Mouse (Mus musculus) 3T3-L1 (cell line): ENCODE data around the gene Rnf144b.

ENCODE experiments used
- DNase-seq: peaks from one replicate; pipeline ENCODE4 v3.0.0-alpha.2; 2015; ENCODE audit warnings: low read depth, low spot score

Rnf144b gene

DNA sequence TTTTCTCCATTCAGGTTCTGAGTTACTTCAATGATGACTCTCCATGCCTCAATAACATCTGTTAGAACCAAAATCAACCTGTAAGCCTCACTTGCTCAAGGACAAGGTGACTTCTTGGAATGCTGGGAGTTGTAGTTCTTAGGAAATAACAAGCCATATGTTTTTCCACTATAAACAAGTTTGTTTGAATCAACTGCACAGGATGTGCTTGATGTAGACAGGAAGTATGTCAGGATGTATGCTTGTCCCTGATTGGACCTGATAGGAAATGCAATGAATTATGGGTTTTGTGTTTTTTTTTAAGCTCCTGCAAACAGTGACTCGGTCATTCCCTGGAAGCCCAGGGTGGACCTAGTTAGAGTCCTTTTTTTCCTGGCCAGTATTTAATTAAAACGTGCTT, 139.5 kb downstream of the Rnf144b start:
- peak; percentile 62 for DNase-seq

DNA sequence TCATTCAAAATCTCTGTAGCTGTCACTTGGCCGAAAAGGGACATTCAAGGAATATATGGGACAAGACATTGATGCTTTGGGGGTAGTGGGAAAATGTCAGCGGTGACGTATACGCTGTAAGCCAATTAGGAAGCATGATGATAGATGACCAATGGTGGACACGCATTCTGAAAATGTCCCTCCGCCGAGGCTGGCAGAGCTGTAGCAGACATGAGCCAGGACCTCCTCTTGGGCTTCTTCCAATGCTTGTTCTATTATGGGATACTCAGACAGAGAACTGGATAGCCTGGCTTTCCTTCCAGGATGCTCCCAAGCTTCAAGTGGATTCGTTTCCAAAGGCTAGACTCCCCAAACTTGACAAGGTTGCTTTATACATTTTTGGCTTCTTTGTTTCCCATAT, 141.9 kb downstream of the Rnf144b start:
- DNase-seq = no peak

DNA sequence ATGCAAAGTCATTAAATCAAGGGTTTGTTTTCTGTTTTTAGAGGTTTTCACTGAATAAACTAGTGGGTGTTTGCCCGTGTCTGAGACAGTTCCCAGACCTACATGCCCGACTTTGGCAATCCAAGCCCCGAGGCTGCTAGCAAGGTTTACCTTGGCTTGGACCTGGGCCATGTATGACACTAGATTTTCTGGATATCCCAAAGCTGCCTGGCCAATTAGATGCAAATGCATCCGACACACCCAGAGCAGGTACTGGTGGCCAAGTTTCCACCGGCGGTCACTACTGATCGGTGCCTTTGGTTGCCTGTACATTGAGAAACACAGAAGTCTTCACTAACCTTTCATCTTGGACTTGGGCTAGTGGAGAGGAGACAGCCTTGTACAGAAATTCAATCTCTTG, 144.0 kb downstream of the Rnf144b start:
- DNase-seq = no peak

DNA sequence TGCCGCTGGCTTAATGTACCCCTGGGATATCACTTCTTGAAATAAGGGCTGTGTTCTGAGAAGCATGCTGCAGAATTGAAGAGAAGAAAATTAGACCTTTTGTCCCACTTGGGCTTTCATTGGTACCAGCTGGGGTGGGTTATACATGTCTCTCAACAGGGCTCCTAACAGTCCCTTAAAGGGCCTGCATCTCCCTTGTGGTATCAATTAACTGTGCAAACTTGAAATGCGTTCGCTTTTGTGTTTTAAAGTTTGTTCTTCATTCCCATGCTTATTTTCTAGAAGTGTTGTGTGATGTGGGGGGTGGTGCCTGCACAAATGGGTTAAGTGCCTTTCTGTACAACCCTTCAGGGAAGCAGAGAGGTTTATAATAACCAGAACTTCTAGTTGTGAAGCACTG, 145.8 kb downstream of the Rnf144b start:
- DNase-seq = no peak

DNA sequence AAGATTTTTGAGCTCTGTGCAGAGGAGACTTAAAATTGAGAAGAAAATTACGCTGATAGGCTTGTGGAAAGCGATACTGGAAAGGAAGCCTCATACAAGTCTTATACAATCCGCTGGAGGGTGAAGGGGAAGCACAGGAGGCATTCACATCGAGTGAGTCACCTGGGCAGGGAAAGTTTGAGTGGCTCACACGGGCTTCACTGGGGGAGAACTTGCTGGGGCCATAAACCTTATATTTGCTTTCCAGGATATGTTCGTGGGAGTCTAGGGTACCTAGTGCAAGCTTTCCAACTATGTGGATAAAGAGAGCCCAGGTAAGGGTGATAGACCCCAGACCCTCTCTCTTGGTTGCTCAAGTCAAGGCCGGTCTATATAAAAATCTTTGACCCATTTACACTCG, 150.5 kb downstream of the Rnf144b start:
- peak; percentile 61 for DNase-seq

DNA sequence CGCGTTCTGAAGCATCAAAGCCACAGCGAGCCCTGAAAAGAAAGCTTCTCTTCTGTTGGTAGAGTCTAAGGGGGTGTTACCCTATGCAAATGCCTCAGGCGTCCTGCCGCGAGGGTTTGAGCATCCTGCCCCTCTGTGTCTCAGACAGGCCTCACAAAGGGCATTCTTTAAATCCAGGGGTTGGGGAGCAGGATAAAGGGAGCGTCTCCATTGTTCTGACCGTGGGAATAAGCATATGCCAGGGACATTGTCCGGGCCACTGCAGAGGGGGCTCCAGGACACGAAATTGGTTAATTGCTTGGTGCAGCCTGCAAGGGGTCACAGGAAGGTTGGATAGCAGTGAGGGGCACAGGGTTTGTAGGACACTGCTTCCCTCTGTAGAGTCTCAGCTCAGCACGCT, 151.0 kb downstream of the Rnf144b start:
- no peak for DNase-seq

DNA sequence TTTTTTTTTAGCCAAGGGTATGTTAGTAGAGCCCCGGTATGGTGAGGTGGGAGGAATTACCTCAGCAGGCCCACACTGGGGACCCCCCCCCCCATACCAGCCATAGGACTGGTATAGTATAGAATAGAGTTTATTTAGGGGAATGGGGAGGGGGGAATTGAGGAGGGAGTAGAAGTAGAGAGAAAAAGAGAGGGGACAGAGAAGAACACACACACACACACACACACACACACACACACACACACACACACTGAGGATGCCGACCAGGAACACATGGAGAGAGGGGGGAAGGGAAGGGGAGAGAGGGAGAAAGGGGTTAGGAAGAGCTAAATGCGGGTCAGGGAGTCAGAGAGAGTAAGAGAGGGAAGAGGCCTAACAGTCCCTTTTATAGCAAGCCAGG, 151.7 kb downstream of the Rnf144b start:
- DNase-seq = no peak

DNA sequence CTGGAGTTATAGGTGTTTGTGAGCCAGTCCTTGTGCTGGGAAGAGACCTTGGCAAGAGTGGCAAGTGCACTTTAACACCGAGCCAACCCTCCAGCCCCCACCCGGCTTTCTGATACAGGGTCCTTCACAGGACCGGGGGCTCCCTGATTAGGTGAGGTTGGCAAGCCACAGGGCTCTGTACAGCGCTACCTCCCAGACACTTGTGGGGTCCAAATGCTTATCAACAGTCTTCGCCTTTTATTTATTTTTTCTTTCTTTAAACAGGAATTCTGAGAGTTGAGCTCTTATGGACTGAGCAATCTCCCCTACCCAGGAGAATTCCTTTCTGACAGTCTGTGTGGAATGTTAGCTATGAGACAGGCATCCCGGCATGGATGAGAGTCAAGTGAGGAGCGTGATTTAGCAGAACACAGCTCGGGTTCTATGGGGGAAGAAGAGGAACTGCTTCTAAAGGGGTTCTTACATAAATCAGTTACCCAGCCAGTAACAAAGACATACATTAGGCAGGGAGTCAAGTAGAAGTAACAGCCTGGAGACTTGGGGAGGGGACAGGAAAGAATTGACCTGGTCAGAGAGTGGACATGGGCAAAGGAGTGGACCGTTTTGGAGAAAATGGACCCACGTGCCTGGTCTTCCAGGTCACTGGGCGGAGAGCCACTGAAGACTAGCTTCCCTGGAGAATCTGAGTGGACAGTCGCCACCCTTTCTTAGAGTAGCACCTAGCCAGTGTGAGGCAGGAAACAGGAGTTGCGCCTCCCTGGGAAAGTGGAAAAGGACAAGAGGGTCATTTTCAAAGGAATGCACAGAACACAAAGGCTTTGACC, 154.8 kb downstream of the Rnf144b start:
- DNase-seq = peak; percentile 33

DNA sequence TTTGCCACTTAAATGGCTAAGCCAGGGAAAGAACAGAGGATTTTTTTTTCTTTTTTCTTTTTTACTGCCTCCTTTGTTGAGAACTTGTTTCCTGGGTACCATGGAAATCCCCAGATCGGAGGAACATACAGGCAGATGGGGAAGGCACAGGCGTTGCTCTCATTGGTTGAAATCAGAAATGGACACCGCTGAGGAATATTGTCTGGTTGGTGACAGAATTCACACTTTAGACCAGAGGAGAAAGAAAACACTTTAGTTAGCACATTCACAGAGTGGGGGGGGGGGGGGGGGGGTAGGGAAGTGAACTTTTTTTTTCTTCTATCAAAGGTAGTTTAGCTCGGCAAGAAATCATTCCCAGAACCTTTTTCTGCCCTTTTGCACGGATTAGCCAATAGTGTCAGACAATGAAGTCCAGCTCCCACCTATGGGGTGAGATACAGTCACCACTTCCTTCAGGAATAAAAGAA, 155.4 kb downstream of the Rnf144b start:
- no peak for DNase-seq

DNA sequence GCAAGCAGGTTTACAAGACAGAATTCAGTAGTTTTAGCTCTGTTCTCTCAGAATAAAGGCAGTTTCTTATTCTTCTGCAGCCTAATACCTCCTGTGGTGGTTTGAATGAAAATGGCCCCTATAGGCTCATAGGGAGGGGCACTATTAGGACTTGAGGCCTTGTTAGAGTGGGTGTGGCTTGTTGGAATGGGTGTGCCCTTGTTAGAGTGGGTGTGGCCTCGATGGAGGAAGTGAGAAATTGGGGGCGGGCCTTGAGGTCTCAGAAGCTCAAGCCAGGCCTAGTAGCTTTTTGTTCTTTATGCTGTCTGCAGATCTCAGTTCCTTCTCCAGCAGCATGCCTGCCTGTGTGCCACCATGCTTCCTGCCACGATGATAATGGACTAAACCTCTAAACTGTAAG, 159.8 kb downstream of the Rnf144b start:
- DNase-seq = no peak

DNA sequence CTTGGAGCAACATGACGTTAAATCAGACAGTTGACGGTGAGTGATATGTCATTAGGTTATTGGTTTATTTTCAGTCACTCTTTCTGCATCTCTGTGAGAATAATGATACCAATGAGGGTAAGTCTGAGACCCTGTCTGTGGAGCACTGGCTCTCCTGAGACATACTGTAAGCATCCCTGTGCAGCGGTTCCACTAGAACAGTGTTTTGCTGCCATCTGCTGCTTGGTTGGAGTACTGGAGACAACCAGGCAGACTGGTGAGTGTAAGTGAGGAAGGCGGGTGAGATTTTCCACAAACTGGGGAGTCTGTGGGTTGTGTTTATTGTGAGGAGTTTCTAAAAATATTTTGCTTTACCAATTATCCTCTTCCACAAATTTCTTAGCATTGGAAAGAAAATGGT, 166.0 kb downstream of the Rnf144b start:
- peak; percentile 80 for DNase-seq

DNA sequence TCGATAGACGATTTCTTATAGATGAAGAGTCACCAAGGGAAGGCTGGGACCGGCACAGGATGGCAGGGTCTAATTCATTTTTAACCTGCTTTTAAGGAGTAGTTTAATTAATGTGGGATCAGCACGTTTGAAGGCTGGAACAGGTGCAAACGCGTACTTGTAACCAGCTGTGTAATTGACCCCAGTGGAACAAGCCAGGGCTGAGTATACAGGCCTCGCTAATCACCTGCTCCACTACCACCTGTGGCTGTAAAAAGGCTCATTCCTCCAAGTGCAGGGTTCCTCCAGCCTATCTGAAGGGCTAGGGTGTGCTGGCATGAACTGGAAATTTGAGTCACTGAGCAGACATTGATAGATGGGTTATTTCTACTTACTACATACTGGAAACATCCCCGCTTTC, 174.0 kb downstream of the Rnf144b start:
- no peak for DNase-seq
